Mouse (Mus musculus): Measurements from ENCODE around the gene Gys1.
"Not testable (repeated sequence)": the region's sequence is repeated elsewhere in the genome, so short reads cannot be mapped to it uniquely, and the experiment has no call there.

The Gys1 gene

GRCm38 (mm10) chr7:45457204-45458060, 22.8 kb downstream of the Gys1 start:
- peak; percentile 34 for DNase-seq (ENCODE audit: low spot score)

- DNase-seq (ENCODE audit: low spot score) = peak; percentile 88
These were observed 24.3 kb downstream of the Gys1 start for GRCm38 (mm10) chr7:45458748-45459563.

GRCm38 (mm10) chr7:45459564-45460140, 25.0 kb downstream of the Gys1 start, which contains the start of gene Ftl1:
Gene Ftl1 (minus strand): TSS chr7:45459884.
- peak; percentile 99 for DNase-seq (ENCODE audit: low spot score)

GRCm38 (mm10) chr7:45460377-45460776, 25.7 kb downstream of the Gys1 start:
- DNase-seq (ENCODE audit: low spot score) = no peak

- peak; percentile 65 for DNase-seq (ENCODE audit: low spot score)
These were observed 26.2 kb downstream of the Gys1 start for GRCm38 (mm10) chr7:45460860-45461314.

- no peak for DNase-seq (ENCODE audit: low spot score)
These were observed 26.7 kb downstream of the Gys1 start for GRCm38 (mm10) chr7:45461326-45461725.

- DNase-seq (ENCODE audit: low spot score) = no peak
These were observed 27.1 kb downstream of the Gys1 start for GRCm38 (mm10) chr7:45461781-45462180.

GRCm38 (mm10) chr7:45462325-45462724, 27.7 kb downstream of the Gys1 start:
- no peak for DNase-seq (ENCODE audit: low spot score)

- not testable (repeated sequence) for DNase-seq (ENCODE audit: low spot score)
These were observed 28.2 kb downstream of the Gys1 start for GRCm38 (mm10) chr7:45462868-45463267.

- DNase-seq (ENCODE audit: low spot score) = no peak
These were observed 29.5 kb downstream of the Gys1 start for GRCm38 (mm10) chr7:45463987-45464778.

- DNase-seq (ENCODE audit: low spot score) = no peak
These were observed 30.5 kb downstream of the Gys1 start for GRCm38 (mm10) chr7:45465112-45465511.

- DNase-seq (ENCODE audit: low spot score) = no peak
These were observed 30.9 kb downstream of the Gys1 start for GRCm38 (mm10) chr7:45465549-45465948.

GRCm38 (mm10) chr7:45466283-45467089, 31.8 kb downstream of the Gys1 start, which contains the start of gene Bax:
Gene Bax (minus strand): TSS chr7:45466898.
- peak; percentile 99 for DNase-seq (ENCODE audit: low spot score)

GRCm38 (mm10) chr7:45467090-45467670, 32.5 kb downstream of the Gys1 start:
- DNase-seq (ENCODE audit: low spot score) = no peak

GRCm38 (mm10) chr7:45470869-45471268, 36.2 kb downstream of the Gys1 start:
- peak; percentile 92 for DNase-seq (ENCODE audit: low spot score)

- no peak for DNase-seq (ENCODE audit: low spot score)
These were observed 40.8 kb downstream of the Gys1 start for GRCm38 (mm10) chr7:45475291-45475969.

GRCm38 (mm10) chr7:45476453-45476852, 41.8 kb downstream of the Gys1 start:
- DNase-seq (ENCODE audit: low spot score) = no peak

GRCm38 (mm10) chr7:45477003-45477402, 42.4 kb downstream of the Gys1 start:
- peak; percentile 81 for DNase-seq (ENCODE audit: low spot score)

- DNase-seq (ENCODE audit: low spot score) = no peak
These were observed 44.1 kb downstream of the Gys1 start for GRCm38 (mm10) chr7:45478774-45479173.

- DNase-seq (ENCODE audit: low spot score) = not testable (repeated sequence)
These were observed 45.7 kb downstream of the Gys1 start for GRCm38 (mm10) chr7:45480310-45480709.
